Mouse (Mus musculus) C2C12 (cell line): Measurements from ENCODE around the gene Tacc3. TPM values are rescaled to one million over a fixed set of nuclear protein-coding genes. Genes with fewer than 3 reads are reported as not detected.

Source experiments
- H3K27me3 ChIP-seq: one replicate; pipeline ENCODE4 v1.6.1; 2011; ENCODE audit not compliant: control insufficient read depth, insufficient read depth, insufficient read length
- H3K36me3 ChIP-seq: one replicate; pipeline ENCODE4 v1.6.1; 2011; ENCODE audit not compliant: control insufficient read depth, insufficient read depth
- H3K4me3 ChIP-seq: one replicate; pipeline ENCODE4 v1.5.1; 2011; ENCODE audit warnings: mild to moderate bottlenecking, control low read depth; ENCODE audit not compliant: poor library complexity, insufficient read depth, severe bottlenecking
- H3K79me2 ChIP-seq: one replicate; pipeline ENCODE4 v1.6.1; 2011; ENCODE audit not compliant: control insufficient read depth, insufficient read depth
- H3K79me3 ChIP-seq: one replicate; pipeline ENCODE4 v1.6.1; 2011; ENCODE audit warnings: low read depth, control low read depth
- H3ac ChIP-seq: one replicate; pipeline ENCODE3; 2011; ENCODE audit warnings: low read depth; ENCODE audit not compliant: control insufficient read depth, insufficient read length
- CEBPB ChIP-seq: IDR thresholded peaks from one replicate; pipeline ENCODE4 v1.6.1; 2011; ENCODE audit warnings: low read depth, mild to moderate bottlenecking, control low read depth, moderate library complexity
- CTCF ChIP-seq: IDR thresholded peaks from one replicate; pipeline ENCODE4 v1.5.1; 2011; ENCODE audit not compliant: control insufficient read depth, insufficient read depth, insufficient read length
- FOSL1 ChIP-seq: IDR thresholded peaks from one replicate; pipeline ENCODE4 v1.8.0; 2011; ENCODE audit warnings: mild to moderate bottlenecking, low read length; ENCODE audit not compliant: poor library complexity, insufficient read depth, severe bottlenecking
- MAX ChIP-seq: IDR thresholded peaks from one replicate; pipeline ENCODE4 v1.6.1; 2011; ENCODE audit warnings: mild to moderate bottlenecking, control low read depth
- MYOD1 ChIP-seq: IDR thresholded peaks from one replicate; pipeline ENCODE4 v1.6.1; 2011; ENCODE audit warnings: low read depth; ENCODE audit not compliant: control insufficient read depth, insufficient read length
- MYOG ChIP-seq: IDR thresholded peaks from one replicate; pipeline ENCODE4 v1.6.1; 2011; ENCODE audit not compliant: control insufficient read depth, insufficient read length; ENCODE audit errors: extremely low read depth
- USF1 ChIP-seq: IDR thresholded peaks from one replicate; pipeline ENCODE4 v1.6.1; 2011; ENCODE audit warnings: low read depth, mild to moderate bottlenecking, control low read depth, moderate library complexity
- polyA plus RNA-seq: library from polyadenylated mRNA; unstranded; fragments of >200 nt; fragmentation: generic; extraction: Trizol; gene quantifications from one replicate; pipeline ENCODE4 v1.2.1, GENCODE M21; 2012; ENCODE audit warnings: missing spikeins

Gene Tacc3
- polyA plus RNA-seq, 1 experiment = 109 TPM

GRCm38 (mm10) chr5:33707163-33707562 is 49.2 kb downstream of the Tacc3 start:
- Histone ChIP-seq H3K79me2 (no peaks in the 10 kb centered on the region), H3K27me3 (peaks cover 54% of the 10 kb centered on the region), H3K79me3 (no peaks in the 10 kb centered on the region), H3K36me3 (no peaks in the 10 kb centered on the region), H3K4me3 (no peak overlapping the region), H3ac (no peak overlapping the region)
- TF ChIP-seq MYOD1 (no peak), MYOG (no peak), MAX (no peak), FOSL1 (no peak), CEBPB (no peak), USF1 (no peak), CTCF (no peak)

DNA sequence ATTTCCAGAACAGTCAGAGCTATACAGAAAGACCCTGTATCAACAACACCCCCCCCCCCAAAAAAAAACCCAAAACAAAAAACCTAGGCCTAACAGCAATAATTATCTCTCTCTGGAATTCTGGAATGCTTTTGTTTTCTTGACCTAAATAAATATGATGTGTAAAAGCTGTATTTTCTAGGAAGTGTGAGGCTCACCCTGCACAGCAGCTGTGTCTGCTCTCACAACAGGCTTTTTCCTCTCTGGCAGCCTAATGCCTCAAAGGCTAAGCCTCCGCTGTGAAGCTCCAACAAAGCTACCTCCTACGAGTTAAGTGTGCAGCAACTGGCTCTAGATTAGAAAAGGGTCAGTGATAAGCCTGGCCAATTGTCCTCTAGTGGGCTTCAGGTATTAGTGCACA is 51.1 kb downstream of the Tacc3 start:
- Histone ChIP-seq H3K27me3 (peaks cover 54% of the 10 kb centered on the region), H3K79me2 (no peaks in the 10 kb centered on the region), H3K4me3 (no peak overlapping the region), H3ac (no peak overlapping the region), H3K36me3 (no peaks in the 10 kb centered on the region), H3K79me3 (no peaks in the 10 kb centered on the region)
- TF ChIP-seq CEBPB (no peak), FOSL1 (no peak), MAX (no peak), USF1 (no peak), MYOD1 (no peak), CTCF (no peak), MYOG (no peak)

DNA sequence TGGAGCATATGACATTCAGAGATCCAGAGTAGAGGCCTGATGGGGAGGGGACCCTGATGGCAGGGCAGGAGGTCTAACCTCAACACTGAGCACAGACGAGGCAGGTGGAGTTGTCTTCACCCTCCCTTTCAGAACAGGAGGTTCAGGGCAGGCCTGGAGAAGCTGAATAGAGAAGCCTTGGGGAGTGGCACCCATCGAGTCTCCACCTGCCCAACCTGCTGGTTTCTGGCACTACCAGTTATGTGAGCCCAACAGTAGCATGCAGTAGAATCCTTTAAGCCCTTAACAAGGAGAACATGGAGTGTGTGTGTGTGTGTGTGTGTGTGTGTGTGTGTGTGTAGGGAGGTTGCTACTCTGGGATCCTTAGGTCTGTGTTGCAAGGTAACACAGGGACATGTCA is 54.6 kb downstream of the Tacc3 start:
- Histone ChIP-seq H3K27me3 (peaks cover 24% of the 10 kb centered on the region), H3K79me3 (no peaks in the 10 kb centered on the region), H3K36me3 (no peaks in the 10 kb centered on the region), H3ac (no peak overlapping the region), H3K79me2 (no peaks in the 10 kb centered on the region), H3K4me3 (no peak overlapping the region)
- no peak for TF ChIP-seq FOSL1
- TF ChIP-seq MAX = no peak
- no peak for TF ChIP-seq CEBPB

- H3K79me3 ChIP-seq = no peaks in the 10 kb centered on the region
- no peak overlapping the region for H3ac ChIP-seq
- no peaks in the 10 kb centered on the region for H3K79me2 ChIP-seq
- H3K4me3 ChIP-seq = no peak overlapping the region
- H3K36me3 ChIP-seq = no peaks in the 10 kb centered on the region
- TF ChIP-seq MAX = no peak
- TF ChIP-seq FOSL1 = no peak
- TF ChIP-seq CEBPB = no peak
- no peak for TF ChIP-seq USF1
- peaks cover 19% of the 10 kb centered on the region for H3K27me3 ChIP-seq
Observed at GRCm38 (mm10) chr5:33715182-33715581, 57.3 kb downstream of the Tacc3 start.

DNA sequence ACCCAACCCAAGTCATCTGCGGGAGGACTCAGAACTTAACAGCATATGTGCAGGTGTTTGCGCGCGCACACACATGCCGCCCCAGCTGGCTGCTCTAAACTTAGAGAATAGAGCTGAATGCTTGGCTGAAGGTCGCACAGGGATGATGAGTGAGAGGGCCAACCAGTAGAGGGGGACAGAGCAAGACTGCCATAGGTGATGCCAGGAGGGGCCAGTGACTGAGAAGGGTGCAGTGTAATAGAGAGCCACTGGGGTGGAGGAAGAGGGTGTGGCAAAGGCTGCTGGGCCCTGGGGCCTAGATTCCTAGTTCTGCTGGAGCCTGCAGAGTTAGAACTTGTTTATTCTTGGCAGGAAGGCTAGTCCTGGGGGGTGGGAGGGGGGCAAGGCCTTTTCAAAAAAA is 58.5 kb downstream of the Tacc3 start:
- peaks cover 16% of the 10 kb centered on the region for H3K27me3 ChIP-seq
- no peak overlapping the region for H3ac ChIP-seq
- TF ChIP-seq MYOG = no peak
- TF ChIP-seq MAX = no peak
- no peak for TF ChIP-seq FOSL1
- no peak for TF ChIP-seq CEBPB
- TF ChIP-seq USF1 = no peak
- TF ChIP-seq MYOD1 = no peak
- TF ChIP-seq CTCF = no peak
- no peak overlapping the region for H3K4me3 ChIP-seq
- H3K79me3 ChIP-seq = no peaks in the 10 kb centered on the region
- H3K36me3 ChIP-seq = no peaks in the 10 kb centered on the region
- H3K79me2 ChIP-seq = no peaks in the 10 kb centered on the region

- peaks cover 23% of the 10 kb centered on the region for H3K27me3 ChIP-seq
- no peak overlapping the region for H3ac ChIP-seq
- H3K79me3 ChIP-seq = no peaks in the 10 kb centered on the region
- no peaks in the 10 kb centered on the region for H3K36me3 ChIP-seq
- H3K79me2 ChIP-seq = no peaks in the 10 kb centered on the region
- TF ChIP-seq FOSL1 (no peak), CEBPB (no peak), MAX (no peak), CTCF (no peak), MYOG (no peak), USF1 (no peak), MYOD1 (no peak)
- no peak overlapping the region for H3K4me3 ChIP-seq
Observed at GRCm38 (mm10) chr5:33718460-33718859, 60.5 kb downstream of the Tacc3 start.
